12 mouse cellular contexts compared by ENCODE assay signal in the genomic region with DNA sequence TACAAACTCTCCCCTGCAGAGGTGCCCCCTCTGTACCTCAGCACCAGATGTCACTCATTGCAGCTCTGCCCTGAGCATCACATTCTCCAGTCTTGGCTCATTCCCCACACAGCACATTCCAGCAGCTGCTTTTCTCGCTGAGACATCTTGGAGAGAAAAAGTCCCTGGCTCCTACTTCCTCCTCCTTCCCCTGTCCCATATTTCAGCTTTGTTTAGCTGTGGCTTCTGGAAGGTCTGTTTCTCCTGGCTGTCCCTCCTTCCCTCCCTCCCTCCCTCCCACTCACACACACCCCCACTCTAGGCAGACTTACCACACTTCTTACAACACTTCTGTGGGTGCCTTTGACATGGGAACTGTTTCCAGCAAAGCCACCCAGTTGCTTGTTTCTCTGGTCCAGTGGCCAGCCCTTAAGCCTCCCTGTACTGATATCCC.
DNase-seq lines count a peak whose midpoint lies in the region; ATAC-seq and TF ChIP-seq lines count a peak whose summit lies in the region.
"Had no signal": no experiment of that assay in that cellular context is flagged by ENCODE, and none has a peak within 500 bp of the region (broad histone marks: within the 10 kb centered on the region; RNA-seq: fewer than 3 reads in every experiment).

No protein-coding gene starts in this region.

- DNase-seq in NIH3T3 (ENCODE audit: low read depth) (peak; percentile 29), adipocyte (ENCODE audit: low spot score) (no peak)
- DNase-seq in lung, postnatal 10 days: peak; percentile 63
- DNase-seq in spleen, postnatal 14 days (ENCODE audit: low spot score in 2 of 2): no peak
- DNase-seq: thymus, postnatal 36 days had no signal

- no peaks in the 10 kb centered on the region for H3K36me3 ChIP-seq in intestine, embryonic 15.5 days
- H3K36me3 ChIP-seq in intestine, postnatal 0 days (ENCODE audit: control insufficient read depth, insufficient read depth): no peaks in the 10 kb centered on the region
- H3K36me3 ChIP-seq: limb, embryonic 15.5 days had no signal

- TF ChIP-seq POLR2A in cortical plate, adult 2 months (IDR thresholded peaks at IDR 0.05; ENCODE audit: extremely low read depth, insufficient read depth, low read length): no peak

- no peak overlapping the region for H3K4me3 ChIP-seq in intestine, embryonic 15.5 days (replicated peaks)
- no peak overlapping the region for H3K4me3 ChIP-seq in intestine, postnatal 0 days (ENCODE audit: low read depth, low read length)
- no peak overlapping the region for H3K4me3 ChIP-seq in cortical plate, adult 2 months (ENCODE audit: insufficient read depth, low read length)
- H3K4me3 ChIP-seq: limb, embryonic 15.5 days; megakaryocyte, embryonic 14.5 days; myocyte had no signal

- H3K9me3 ChIP-seq in intestine, embryonic 15.5 days: no peaks in the 10 kb centered on the region
- no peaks in the 10 kb centered on the region for H3K9me3 ChIP-seq in intestine, postnatal 0 days (ENCODE audit: control insufficient read depth)
- H3K9me3 ChIP-seq: limb, embryonic 15.5 days had no signal

- no peak for TF ChIP-seq CTCF in intestine, postnatal 0 days (IDR thresholded peaks at IDR 0.05; ENCODE audit: low read depth)
- no peak for TF ChIP-seq CTCF in cortical plate, adult 2 months (IDR thresholded peaks at IDR 0.05; ENCODE audit: extremely low read depth, insufficient read depth, low read length)

- H3K27me3 ChIP-seq in intestine, embryonic 15.5 days (replicated peaks): no peaks in the 10 kb centered on the region
- no peaks in the 10 kb centered on the region for H3K27me3 ChIP-seq in intestine, postnatal 0 days (replicated peaks; ENCODE audit: control insufficient read depth, insufficient read depth, low read length)
- H3K27me3 ChIP-seq: limb, embryonic 15.5 days; megakaryocyte, embryonic 14.5 days had no signal

- no peak overlapping the region for H3K4me2 ChIP-seq in intestine, embryonic 15.5 days (replicated peaks)
- no peak overlapping the region for H3K4me2 ChIP-seq in intestine, postnatal 0 days (replicated peaks; ENCODE audit: low read depth)
- H3K4me2 ChIP-seq: hindbrain, embryonic 14.5 days; limb, embryonic 15.5 days had no signal

- peak; percentile 70 for ATAC-seq in intestine, embryonic 15.5 days
- no peak for ATAC-seq in intestine, postnatal 0 days

- H3K4me1 ChIP-seq in intestine, embryonic 15.5 days (replicated peaks): no peaks in the 10 kb centered on the region
- no peaks in the 10 kb centered on the region for H3K4me1 ChIP-seq in intestine, postnatal 0 days (replicated peaks; ENCODE audit: control insufficient read depth, insufficient read depth, low read length)
- peaks cover 20% of the 10 kb centered on the region for H3K4me1 ChIP-seq in cortical plate, adult 2 months (ENCODE audit: control insufficient read depth, insufficient read depth, low read length)
- H3K4me1 ChIP-seq: megakaryocyte, embryonic 14.5 days had no signal

- H3K27ac ChIP-seq in intestine, embryonic 15.5 days: no peak overlapping the region
- H3K27ac ChIP-seq in intestine, postnatal 0 days (ENCODE audit: low read depth, low read length): no peak overlapping the region
- 0 out of 2 replicates have a peak overlapping the region, but pooled peaks have one; percentile 20 for H3K27ac ChIP-seq in cortical plate, adult 2 months (ENCODE audit: insufficient read depth, low read length)
- H3K27ac ChIP-seq: hindbrain, embryonic 14.5 days; limb, embryonic 15.5 days had no signal

- 25% methylated on average over 1 of the region's 1 CpGs for WGBS in intestine, embryonic 15.5 days
- 25% methylated on average over 1 of the region's 1 CpGs for WGBS in intestine, postnatal 0 days

- no peak overlapping the region for H3K9ac ChIP-seq in intestine, embryonic 15.5 days
- no peak overlapping the region for H3K9ac ChIP-seq in intestine, postnatal 0 days (ENCODE audit: low read depth, low read length)
- H3K9ac ChIP-seq: hindbrain, embryonic 14.5 days; limb, embryonic 15.5 days had no signal

Comparison
In these comparisons a context has a peak if more than half of its experiments do, and no peak if none do; other contexts are left out.
1. DNase-seq: peak in NIH3T3 (single experiment) and lung, postnatal 10 days (single experiment); none in spleen, postnatal 14 days (0 of 2) and adipocyte (single experiment).